Mouse (Mus musculus) liver, adult 2 months (tissue): ENCODE data around the gene Tctn3.

Experiments used
- CTCF ChIP-seq: fragments of 200-500 bp; IDR thresholded peaks from 2 replicates; pipeline ENCODE4 v1.5.1; 2011; ENCODE audit warnings: low read depth, low read length, control low read depth
- POLR2A ChIP-seq: fragments of 200-500 bp; IDR thresholded peaks from 2 replicates; pipeline ENCODE4 v1.6.1; 2011; ENCODE audit warnings: low read length, control low read depth; ENCODE audit not compliant: insufficient read depth; ENCODE audit errors: extremely low read depth

DNA sequence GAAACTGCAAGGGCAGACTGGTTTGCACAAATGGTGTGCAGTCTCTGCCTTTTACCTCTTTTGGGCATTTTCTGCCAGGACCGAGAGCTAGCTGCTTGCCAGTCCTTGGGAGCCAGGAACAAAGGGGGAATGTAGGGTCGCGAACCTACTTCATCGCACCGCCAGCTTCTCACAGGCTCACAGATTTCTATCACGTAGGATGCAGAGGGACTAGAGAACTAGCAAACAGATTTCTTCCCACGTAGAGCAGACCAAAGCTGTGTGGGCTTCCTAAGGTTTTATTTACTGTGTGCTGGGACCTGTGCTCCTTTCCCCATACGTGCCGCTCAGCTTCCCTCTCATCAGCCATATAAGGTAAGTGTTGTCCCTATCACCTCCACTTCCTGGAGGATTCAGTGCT lies 48.5 kb upstream of the Tctn3 start:
- TF ChIP-seq CTCF (no peak), POLR2A (no peak)
